Mouse (Mus musculus) heart, embryonic 13.5 days (tissue): Measurements from ENCODE around the gene Camk2d. TPM values are rescaled to one million over a fixed set of nuclear protein-coding genes. Genes with fewer than 3 reads are reported as not detected.
A peak's percentile ranks its signal among the peaks of the same experiment; 100 is the strongest.

Experiments used
- ATAC-seq: fragments of 200-750 bp; cut with Nextera tagmentation; 2 replicates; pipeline ENCODE4 v1.8.0; 2017; ENCODE audit warnings: moderate TSS enrichment; ENCODE audit not compliant: insufficient number of reproducible peaks, low FRiP score, low TSS enrichment; ENCODE audit errors: extremely low read depth
- H3K27ac ChIP-seq: fragments of 300-500 bp; sonication (generic); replicated peaks from 2 replicates; pipeline ENCODE4 v1.5.1; 2015; ENCODE audit warnings: moderate library complexity, mild to moderate bottlenecking, inconsistent platforms
- H3K27me3 ChIP-seq: fragments of 300-500 bp; sonication (generic); replicated peaks from 2 replicates; pipeline ENCODE4 v1.6.1; 2015; ENCODE audit warnings: mild to moderate bottlenecking, inconsistent platforms
- H3K36me3 ChIP-seq: fragments of 300-500 bp; sonication (generic); 2 replicates; pipeline ENCODE4 v1.6.1; 2015; ENCODE audit warnings: mild to moderate bottlenecking, inconsistent platforms
- H3K4me1 ChIP-seq: fragments of 300-500 bp; sonication (generic); 2 replicates; pipeline ENCODE4 v1.6.1; 2015; ENCODE audit warnings: inconsistent platforms
- H3K4me2 ChIP-seq: fragments of 300-500 bp; sonication (generic); 2 replicates; pipeline ENCODE4 v1.6.1; 2015; ENCODE audit warnings: inconsistent platforms, mild to moderate bottlenecking, moderate library complexity
- H3K4me3 ChIP-seq: fragments of 300-500 bp; sonication (generic); 2 replicates; pipeline ENCODE4 v1.5.1; 2015; ENCODE audit warnings: moderate library complexity, mild to moderate bottlenecking, inconsistent platforms
- H3K9ac ChIP-seq: fragments of 300-500 bp; sonication (generic); 2 replicates; pipeline ENCODE4 v1.6.1; 2015; ENCODE audit warnings: inconsistent platforms, mild to moderate bottlenecking, moderate library complexity
- H3K9me3 ChIP-seq: fragments of 300-500 bp; sonication (generic); 2 replicates; pipeline ENCODE4 v1.6.1; 2016; ENCODE audit warnings: inconsistent platforms
- WGBS: fragments of 180-500 bp; shearing (Covaris S2); methylation state at CpG from one replicate; pipeline ENCODE4 v1.1.7; 2015; ENCODE audit warnings: mixed read lengths; 5-methylcytosine and 5-hydroxymethylcytosine counted together
- polyA plus RNA-seq: library from polyadenylated mRNA; unstranded; fragments of >200 nt; fragmentation: Nextera tagmentation; extraction: Ambion mirVana; gene quantifications from 2 replicates; pipeline ENCODE4 v1.2.1, GENCODE M21; 2015

Camk2d gene
- polyA plus RNA-seq, 1 experiment from 2014 or later: 87.4 TPM

GRCm38 (mm10) chr3:126725647-126726046 lies 129.5 kb downstream of the Camk2d start:
- Histone ChIP-seq H3K36me3 (no peaks in the 10 kb centered on the region), H3K9ac (peak overlapping the region; percentile 37; the same call in 1 of the 2 replicates), H3K9me3 (no peaks in the 10 kb centered on the region), H3K4me1 (peaks cover 43% of the 10 kb centered on the region), H3K4me2 (no peak overlapping the region), H3K27me3 (no peaks in the 10 kb centered on the region), H3K27ac (no peak overlapping the region), H3K4me3 (no peak overlapping the region)
- 69% methylated on average over 9 of the region's 9 CpGs for WGBS
- ATAC-seq: no peak

- no peaks in the 10 kb centered on the region for H3K27me3 ChIP-seq
- H3K4me1 ChIP-seq: peaks cover 43% of the 10 kb centered on the region
- ATAC-seq: no peak
- H3K36me3 ChIP-seq: no peaks in the 10 kb centered on the region
- H3K9me3 ChIP-seq: no peaks in the 10 kb centered on the region
- 87% methylated on average over 4 of the region's 4 CpGs for WGBS
- H3K4me2 ChIP-seq: no peak overlapping the region
- no peak overlapping the region for H3K27ac ChIP-seq
- no peak overlapping the region for H3K4me3 ChIP-seq
- no peak overlapping the region for H3K9ac ChIP-seq
Measured at GRCm38 (mm10) chr3:126727387-126727786, 131.3 kb downstream of the Camk2d start.

GRCm38 (mm10) chr3:126730411-126730810 lies 134.3 kb downstream of the Camk2d start:
- H3K36me3 ChIP-seq: peaks cover 5% of the 10 kb centered on the region; the same call in 1 of the 2 replicates
- no peaks in the 10 kb centered on the region for H3K9me3 ChIP-seq
- ATAC-seq: no peak
- WGBS: 87% methylated on average over 5 of the region's 5 CpGs
- H3K27ac ChIP-seq: no peak overlapping the region
- peaks cover 38% of the 10 kb centered on the region for H3K4me1 ChIP-seq
- no peak overlapping the region for H3K9ac ChIP-seq
- H3K4me2 ChIP-seq: no peak overlapping the region
- H3K27me3 ChIP-seq: no peaks in the 10 kb centered on the region
- H3K4me3 ChIP-seq: no peak overlapping the region

GRCm38 (mm10) chr3:126732323-126732722 lies 136.2 kb downstream of the Camk2d start:
- Histone ChIP-seq H3K4me3 (no peak overlapping the region), H3K9ac (no peak overlapping the region), H3K27ac (no peak overlapping the region), H3K9me3 (no peaks in the 10 kb centered on the region), H3K4me2 (no peak overlapping the region), H3K4me1 (peaks cover 45% of the 10 kb centered on the region), H3K36me3 (peaks cover 5% of the 10 kb centered on the region; the same call in 1 of the 2 replicates), H3K27me3 (no peaks in the 10 kb centered on the region)
- 89% methylated on average over 2 of the region's 2 CpGs for WGBS
- ATAC-seq: no peak

GRCm38 (mm10) chr3:126734533-126734932 lies 138.4 kb downstream of the Camk2d start:
- peaks cover 44% of the 10 kb centered on the region for H3K4me1 ChIP-seq
- 73% methylated on average over 2 of the region's 2 CpGs for WGBS
- no peaks in the 10 kb centered on the region for H3K27me3 ChIP-seq
- H3K9ac ChIP-seq: no peak overlapping the region
- peaks cover 5% of the 10 kb centered on the region; the same call in 1 of the 2 replicates for H3K36me3 ChIP-seq
- no peak overlapping the region for H3K4me2 ChIP-seq
- H3K4me3 ChIP-seq: no peak overlapping the region
- peak overlapping the region; percentile 65; the same call in 1 of the 2 replicates for H3K27ac ChIP-seq
- ATAC-seq: no peak
- no peaks in the 10 kb centered on the region for H3K9me3 ChIP-seq

- H3K27me3 ChIP-seq: no peaks in the 10 kb centered on the region
- H3K9me3 ChIP-seq: no peaks in the 10 kb centered on the region
- H3K4me2 ChIP-seq: no peak overlapping the region
- 62% methylated on average over 5 of the region's 5 CpGs for WGBS
- peaks cover 47% of the 10 kb centered on the region for H3K4me1 ChIP-seq
- peaks cover 5% of the 10 kb centered on the region; the same call in 1 of the 2 replicates for H3K36me3 ChIP-seq
- H3K4me3 ChIP-seq: no peak overlapping the region
- H3K27ac ChIP-seq: peak overlapping the region; percentile 65
- H3K9ac ChIP-seq: no peak overlapping the region
- no peak for ATAC-seq
Measured at GRCm38 (mm10) chr3:126735211-126735610, 139.1 kb downstream of the Camk2d start.

GRCm38 (mm10) chr3:126737128-126737527 lies 141.0 kb downstream of the Camk2d start:
- H3K9me3 ChIP-seq: no peaks in the 10 kb centered on the region
- ATAC-seq: peak; percentile 31; the same call in 1 of the 2 replicates
- H3K36me3 ChIP-seq: peaks cover 5% of the 10 kb centered on the region; the same call in 1 of the 2 replicates
- H3K27me3 ChIP-seq: no peaks in the 10 kb centered on the region
- H3K4me1 ChIP-seq: peaks cover 48% of the 10 kb centered on the region
- WGBS: 47% methylated on average over 2 of the region's 2 CpGs
- peak overlapping the region; percentile 85 for H3K27ac ChIP-seq
- H3K4me3 ChIP-seq: no peak overlapping the region
- no peak overlapping the region for H3K9ac ChIP-seq
- no peak overlapping the region for H3K4me2 ChIP-seq

- Histone ChIP-seq H3K4me3 (no peak overlapping the region), H3K4me1 (peaks cover 45% of the 10 kb centered on the region), H3K27ac (0 out of 2 replicates have a peak overlapping the region, but pooled peaks have one; percentile 8), H3K9ac (no peak overlapping the region), H3K4me2 (no peak overlapping the region), H3K36me3 (no peaks in the 10 kb centered on the region), H3K27me3 (no peaks in the 10 kb centered on the region), H3K9me3 (no peaks in the 10 kb centered on the region)
- 84% methylated on average over 1 of the region's 1 CpGs for WGBS
- ATAC-seq: no peak
Measured at GRCm38 (mm10) chr3:126740146-126740545, 144.0 kb downstream of the Camk2d start.

GRCm38 (mm10) chr3:126744432-126745133 lies 148.5 kb downstream of the Camk2d start:
- no peak for ATAC-seq
- Histone ChIP-seq H3K4me2 (no peak overlapping the region), H3K9me3 (no peaks in the 10 kb centered on the region), H3K4me3 (no peak overlapping the region), H3K4me1 (peaks cover 52% of the 10 kb centered on the region), H3K27ac (peak overlapping the region; percentile 85), H3K9ac (peak overlapping the region; percentile 3; the same call in 1 of the 2 replicates), H3K36me3 (no peaks in the 10 kb centered on the region), H3K27me3 (no peaks in the 10 kb centered on the region)
- 61% methylated on average over 3 of the region's 3 CpGs for WGBS

GRCm38 (mm10) chr3:126746148-126746803 lies 150.2 kb downstream of the Camk2d start:
- 32% methylated on average over 11 of the region's 11 CpGs for WGBS
- Histone ChIP-seq H3K36me3 (no peaks in the 10 kb centered on the region), H3K4me2 (peak overlapping the region; percentile 53), H3K9ac (peak overlapping the region; percentile 59; the same call in 1 of the 2 replicates), H3K27me3 (no peaks in the 10 kb centered on the region), H3K4me1 (peaks cover 58% of the 10 kb centered on the region), H3K27ac (peak overlapping the region; percentile 90), H3K4me3 (peak overlapping the region; percentile 20; the same call in 1 of the 2 replicates), H3K9me3 (no peaks in the 10 kb centered on the region)
- peak; percentile 87 for ATAC-seq

GRCm38 (mm10) chr3:126747628-126748027 lies 151.5 kb downstream of the Camk2d start:
- Histone ChIP-seq H3K4me3 (no peak overlapping the region), H3K27me3 (no peaks in the 10 kb centered on the region), H3K4me2 (no peak overlapping the region), H3K9me3 (no peaks in the 10 kb centered on the region), H3K9ac (no peak overlapping the region), H3K27ac (peak overlapping the region; percentile 69; the same call in 1 of the 2 replicates), H3K4me1 (peaks cover 67% of the 10 kb centered on the region), H3K36me3 (no peaks in the 10 kb centered on the region)
- ATAC-seq: no peak
- WGBS: 64% methylated on average over 3 of the region's 3 CpGs
